Mouse (Mus musculus) hindbrain, embryonic 10.5 days (tissue): Measurements from ENCODE around the gene Tmem95. TPM values are rescaled to one million over a fixed set of nuclear protein-coding genes. Genes with fewer than 3 reads are reported as not detected.
"Not testable (repeated sequence)": the region's sequence is repeated elsewhere in the genome, so short reads cannot be mapped to it uniquely, and the experiment has no call there.

ENCODE experiments used
- DNase-seq: peaks from one replicate; pipeline ENCODE4 v3.0.0-alpha.2; 2017; ENCODE audit warnings: low spot score
- H3K27ac ChIP-seq: fragments of 300-500 bp; sonication (generic); 2 replicates; pipeline ENCODE4 v1.5.1; 2016; ENCODE audit warnings: mild to moderate bottlenecking, moderate library complexity
- H3K27me3 ChIP-seq: fragments of 300-500 bp; sonication (generic); 2 replicates; pipeline ENCODE4 v1.6.1; 2016; ENCODE audit warnings: mild to moderate bottlenecking; ENCODE audit not compliant: poor library complexity, insufficient read depth, severe bottlenecking
- H3K36me3 ChIP-seq: fragments of 300-500 bp; sonication (generic); 2 replicates; pipeline ENCODE4 v1.6.1; 2016; ENCODE audit warnings: mild to moderate bottlenecking, moderate library complexity
- H3K4me1 ChIP-seq: fragments of 300-500 bp; sonication (generic); replicated peaks from 2 replicates; pipeline ENCODE4 v1.6.1; 2016; ENCODE audit warnings: mild to moderate bottlenecking
- H3K4me3 ChIP-seq: fragments of 300-500 bp; sonication (generic); 2 replicates; pipeline ENCODE4 v1.5.1; 2016; ENCODE audit warnings: mild to moderate bottlenecking, moderate library complexity
- H3K9me3 ChIP-seq: fragments of 300-500 bp; sonication (generic); 2 replicates; pipeline ENCODE4 v1.6.1; 2016; ENCODE audit warnings: mild to moderate bottlenecking, moderate library complexity
- WGBS: fragments of 180-500 bp; shearing (Covaris S2); methylation state at CpG from one replicate; pipeline ENCODE4 v1.1.7; 2016; 5-methylcytosine and 5-hydroxymethylcytosine counted together
- polyA plus RNA-seq: library from polyadenylated mRNA; unstranded; fragments of >200 nt; fragmentation: Nextera tagmentation; extraction: Ambion mirVana; gene quantifications from 2 replicates; pipeline ENCODE4 v1.2.1, GENCODE M21; 2016

Tmem95 gene
- polyA plus RNA-seq, 1 experiment from 2014 or later: not detected

DNA sequence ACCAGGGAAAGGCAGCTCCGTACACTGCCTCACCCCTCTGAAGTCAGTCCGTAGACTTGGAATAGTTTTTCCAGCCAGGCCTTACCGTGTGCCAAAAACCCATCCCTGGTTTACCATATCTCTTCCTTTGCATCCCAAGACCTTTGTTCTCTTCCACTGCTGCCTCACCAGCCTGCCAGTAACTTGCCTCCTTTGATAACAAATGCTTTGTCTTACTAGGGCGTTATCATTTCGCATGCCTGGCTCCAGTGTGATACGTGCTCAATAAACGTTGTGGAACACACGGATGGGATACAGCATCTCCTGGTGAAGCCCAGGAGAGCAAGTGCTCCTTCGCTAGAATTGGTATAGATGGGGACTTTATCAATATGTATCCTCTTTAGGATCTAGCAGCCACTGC lies 10.5 kb downstream of the Tmem95 start:
- 77% methylated on average over 9 of the region's 9 CpGs for WGBS
- no peak for DNase-seq
- H3K9me3 ChIP-seq: no peaks in the 10 kb centered on the region

GRCm38 (mm10) chr11:69865561-69865960 lies 12.3 kb downstream of the Tmem95 start:
- H3K4me3 ChIP-seq: no peak overlapping the region
- no peaks in the 10 kb centered on the region for H3K36me3 ChIP-seq
- no peaks in the 10 kb centered on the region for H3K27me3 ChIP-seq
- H3K27ac ChIP-seq: no peak overlapping the region
- H3K4me1 ChIP-seq: 0 out of 2 replicates have a peak, but pooled peaks cover 3% of the 10 kb centered on the region
- DNase-seq: no peak
- WGBS: 85% methylated on average over 9 of the region's 9 CpGs
- no peaks in the 10 kb centered on the region for H3K9me3 ChIP-seq

More for the DNA sequence above, 10.5 kb downstream of the Tmem95 start:
- no peaks in the 10 kb centered on the region for H3K27me3 ChIP-seq
- 0 out of 2 replicates have a peak, but pooled peaks cover 3% of the 10 kb centered on the region for H3K4me1 ChIP-seq
- H3K4me3 ChIP-seq: no peak overlapping the region
- H3K36me3 ChIP-seq: no peaks in the 10 kb centered on the region
- H3K27ac ChIP-seq: no peak overlapping the region

DNA sequence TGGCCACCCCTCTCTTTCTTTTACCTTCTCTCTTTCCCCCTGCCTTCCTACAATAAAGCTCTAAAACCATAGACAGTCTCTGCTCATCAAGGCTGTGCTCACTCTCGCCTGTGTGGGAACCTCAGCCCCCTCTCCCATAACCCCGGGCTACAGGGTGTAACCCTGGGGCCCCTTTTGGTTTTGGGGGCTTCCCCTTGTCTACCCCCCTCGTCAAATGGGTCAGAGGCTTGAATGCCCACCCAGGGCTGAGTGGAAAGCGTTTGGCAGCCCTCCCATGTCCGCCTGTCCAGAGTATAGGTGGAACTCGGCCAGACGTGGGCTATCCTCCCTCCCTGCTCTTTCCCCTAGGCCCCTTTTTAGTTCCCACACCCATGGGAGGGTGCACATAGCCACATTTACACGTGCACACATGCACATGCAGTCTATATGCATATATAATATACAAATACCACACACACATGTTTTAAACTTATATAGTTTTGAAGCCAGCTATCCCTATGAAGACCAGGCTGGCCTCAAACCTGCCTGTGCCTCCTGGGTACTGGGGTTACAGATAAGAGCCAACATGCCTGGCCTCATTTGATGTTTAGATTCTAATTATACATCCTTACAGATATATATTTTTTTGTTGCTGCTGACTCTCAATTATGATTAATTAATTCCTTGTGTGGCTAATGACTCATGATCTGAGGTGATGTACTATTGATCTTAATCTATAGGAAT lies 13.5 kb downstream of the Tmem95 start:
- Histone ChIP-seq H3K27ac (no peak overlapping the region), H3K4me1 (0 out of 2 replicates have a peak, but pooled peaks cover 3% of the 10 kb centered on the region), H3K9me3 (no peaks in the 10 kb centered on the region), H3K27me3 (peaks cover 7% of the 10 kb centered on the region), H3K4me3 (no peak overlapping the region), H3K36me3 (no peaks in the 10 kb centered on the region)
- DNase-seq: no peak
- WGBS: 59% methylated on average over 8 of the region's 8 CpGs

- H3K27ac ChIP-seq, H3K9me3 ChIP-seq, H3K36me3 ChIP-seq, DNase-seq, H3K4me1 ChIP-seq, H3K4me3 ChIP-seq: not testable (repeated sequence)
- peaks cover 13% of the 10 kb centered on the region for H3K27me3 ChIP-seq
- WGBS: 87% methylated on average over 3 of the region's 3 CpGs
Observed at GRCm38 (mm10) chr11:69863729-69864128, 14.1 kb downstream of the Tmem95 start.

GRCm38 (mm10) chr11:69858113-69858998 lies 19.5 kb downstream of the Tmem95 start, which contains the start of gene Tnk1:
Tnk1 (minus strand) TSS chr11:69858730.
- Histone ChIP-seq H3K27me3 (peaks cover 38% of the 10 kb centered on the region), H3K9me3 (no peaks in the 10 kb centered on the region), H3K4me3 (peak within 1 kb of the TSS; percentile 36), H3K27ac (0 out of 2 replicates have a peak within 1 kb of the TSS, but pooled peaks have one; percentile 29), H3K36me3 (no peaks in the 10 kb centered on the region), H3K4me1 (peaks cover 25% of the 10 kb centered on the region)
- 20% methylated on average over 30 of the region's 30 CpGs for WGBS
- no peak for DNase-seq

GRCm38 (mm10) chr11:69855347-69855746 lies 22.5 kb downstream of the Tmem95 start:
- peak; percentile 60 for DNase-seq
- Histone ChIP-seq H3K4me3 (peak overlapping the region; percentile 0; the same call in 1 of the 2 replicates), H3K4me1 (peaks cover 36% of the 10 kb centered on the region), H3K27ac (peak overlapping the region; percentile 41; the same call in 1 of the 2 replicates), H3K9me3 (no peaks in the 10 kb centered on the region), H3K36me3 (peaks cover 21% of the 10 kb centered on the region), H3K27me3 (peaks cover 38% of the 10 kb centered on the region)
- 25% methylated on average over 16 of the region's 16 CpGs for WGBS

DNA sequence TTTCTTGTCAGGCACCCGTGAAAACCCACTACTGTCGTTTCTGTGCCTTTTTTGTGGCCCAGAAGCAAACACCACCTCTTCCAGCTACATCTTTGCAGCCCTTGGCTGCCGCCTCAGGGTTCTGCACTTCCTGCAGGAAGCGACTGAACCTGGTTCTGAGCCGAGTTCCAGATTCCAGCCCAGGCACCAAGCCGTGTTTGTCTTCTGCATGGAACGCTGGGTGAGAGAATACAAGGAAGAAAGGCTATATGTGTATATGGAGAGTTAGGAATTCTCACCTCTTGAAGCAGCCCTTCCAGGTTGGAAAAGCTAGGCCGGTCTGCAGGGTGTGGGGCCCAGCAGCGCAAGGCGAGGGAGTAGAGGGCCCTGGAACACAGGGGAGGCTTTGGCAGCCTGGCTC lies 23.1 kb downstream of the Tmem95 start:
- H3K27ac ChIP-seq: no peak overlapping the region

DNA sequence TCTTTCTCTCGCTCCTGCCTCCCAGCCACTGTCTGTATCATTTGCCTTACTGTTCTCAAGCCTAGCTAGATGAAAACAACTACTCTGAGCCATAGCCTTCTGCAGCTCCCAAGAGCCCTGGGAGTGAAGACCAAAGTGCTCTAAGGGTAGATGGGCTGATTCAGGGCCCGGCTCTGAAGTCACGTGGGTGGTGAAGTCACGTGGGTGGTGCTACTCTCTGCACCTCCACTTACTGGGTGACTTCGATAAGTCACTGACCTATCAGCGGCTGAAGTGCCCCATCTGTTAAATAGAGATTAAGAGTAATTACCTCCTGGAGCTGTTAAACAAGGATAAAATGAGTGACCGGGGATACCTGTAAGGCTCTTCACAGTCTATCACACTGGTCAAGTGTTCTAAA lies 23.8 kb downstream of the Tmem95 start:
- DNase-seq: no peak
- Histone ChIP-seq H3K36me3 (peaks cover 35% of the 10 kb centered on the region), H3K4me1 (peaks cover 36% of the 10 kb centered on the region), H3K27ac (peak overlapping the region; percentile 71; the same call in 1 of the 2 replicates), H3K4me3 (no peak overlapping the region), H3K9me3 (no peaks in the 10 kb centered on the region), H3K27me3 (peaks cover 28% of the 10 kb centered on the region)
- WGBS: 81% methylated on average over 7 of the region's 7 CpGs

More for the DNA sequence above, 23.1 kb downstream of the Tmem95 start:
- no peak for DNase-seq
- Histone ChIP-seq H3K27me3 (peaks cover 35% of the 10 kb centered on the region), H3K4me3 (no peak overlapping the region), H3K4me1 (peaks cover 36% of the 10 kb centered on the region), H3K36me3 (peaks cover 28% of the 10 kb centered on the region), H3K9me3 (no peaks in the 10 kb centered on the region)
- WGBS: 90% methylated on average over 10 of the region's 10 CpGs

DNA sequence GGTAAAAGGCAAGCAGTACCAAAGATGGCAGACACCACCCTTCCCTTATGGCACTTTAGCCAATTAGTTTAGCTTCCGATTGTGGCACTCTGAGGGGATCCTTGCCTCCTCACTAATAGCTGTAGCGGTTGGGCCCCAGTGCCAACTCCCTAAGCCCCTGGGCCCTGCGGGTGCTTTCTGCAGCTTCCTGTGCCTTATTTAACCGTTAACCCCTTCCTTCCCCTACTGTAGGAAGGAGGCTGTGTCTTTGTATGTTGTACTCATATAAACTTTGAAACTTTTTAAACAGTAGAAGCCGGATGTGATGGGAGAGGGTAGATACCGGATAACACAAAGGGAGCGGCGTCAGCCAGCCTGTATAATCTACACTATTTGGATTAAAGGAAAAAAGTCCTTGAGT lies 27.1 kb downstream of the Tmem95 start:
- DNase-seq: no peak
- no peak overlapping the region for H3K4me3 ChIP-seq
- H3K4me1 ChIP-seq: peaks cover 54% of the 10 kb centered on the region
- no peaks in the 10 kb centered on the region for H3K9me3 ChIP-seq
- peaks cover 49% of the 10 kb centered on the region for H3K36me3 ChIP-seq
- WGBS: 85% methylated on average over 8 of the region's 8 CpGs
- no peaks in the 10 kb centered on the region for H3K27me3 ChIP-seq
- H3K27ac ChIP-seq: no peak overlapping the region

GRCm38 (mm10) chr11:69849884-69850283 lies 27.9 kb downstream of the Tmem95 start:
- no peak overlapping the region for H3K4me3 ChIP-seq
- peaks cover 53% of the 10 kb centered on the region for H3K4me1 ChIP-seq
- no peak for DNase-seq
- WGBS: 91% methylated on average over 15 of the region's 15 CpGs
- H3K27me3 ChIP-seq: no peaks in the 10 kb centered on the region
- H3K36me3 ChIP-seq: peaks cover 49% of the 10 kb centered on the region
- no peaks in the 10 kb centered on the region for H3K9me3 ChIP-seq
- H3K27ac ChIP-seq: no peak overlapping the region

DNA sequence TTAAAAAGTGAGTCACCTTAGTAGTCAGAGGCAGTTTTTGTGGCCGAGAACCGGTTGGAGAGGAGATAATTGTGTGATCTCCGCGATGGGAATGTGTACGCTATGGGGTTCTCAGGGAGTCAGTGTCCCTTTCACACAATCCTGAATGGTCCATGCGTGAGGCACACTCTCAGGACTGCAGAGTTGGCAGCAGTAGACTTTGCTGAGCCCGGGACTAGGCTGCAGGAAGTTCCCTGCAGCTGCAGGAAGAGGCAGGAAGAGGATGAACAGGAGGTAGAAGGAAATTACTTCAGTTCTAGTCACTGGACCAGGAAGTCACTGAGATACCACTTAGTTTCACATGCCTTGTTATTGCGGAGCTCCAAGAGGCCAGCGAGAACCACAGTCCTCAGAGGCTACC lies 28.7 kb downstream of the Tmem95 start:
- Histone ChIP-seq H3K27ac (no peak overlapping the region), H3K27me3 (no peaks in the 10 kb centered on the region), H3K4me3 (no peak overlapping the region), H3K4me1 (peaks cover 53% of the 10 kb centered on the region), H3K36me3 (peaks cover 49% of the 10 kb centered on the region), H3K9me3 (no peaks in the 10 kb centered on the region)
- WGBS: 92% methylated on average over 9 of the region's 9 CpGs
- no peak for DNase-seq

- H3K36me3 ChIP-seq: peaks cover 49% of the 10 kb centered on the region
- peak overlapping the region; percentile 74 for H3K4me3 ChIP-seq
- DNase-seq: no peak
- 95% methylated on average over 6 of the region's 6 CpGs for WGBS
- peak overlapping the region; percentile 93 for H3K27ac ChIP-seq
- no peaks in the 10 kb centered on the region for H3K9me3 ChIP-seq
- H3K27me3 ChIP-seq: no peaks in the 10 kb centered on the region
- peaks cover 44% of the 10 kb centered on the region for H3K4me1 ChIP-seq
Observed at GRCm38 (mm10) chr11:69848021-69848420, 29.8 kb downstream of the Tmem95 start.
